Mouse (Mus musculus) gastrocnemius, postnatal 4 days (tissue): ENCODE measurements around the gene Tfap2a. TPM values are rescaled to one million over a fixed set of nuclear protein-coding genes. Genes with fewer than 3 reads are reported as not detected.

ENCODE experiments used
- DNase-seq, 2 experiments: peaks; one replicate each; pipeline ENCODE4 v3.0.0; 2021 to 2022; ENCODE audit warnings: low spot score in 2 of 2, mixed read lengths in 2 of 2
- total RNA-seq, 2 experiments: library from RNA; stranded (reverse); gene quantifications; 2 replicates each; pipeline ENCODE4 v1.2.3; 2021

Tfap2a gene
- total RNA-seq, 2 experiments from 2014 or later = 0.23 to 0.27 TPM

DNA sequence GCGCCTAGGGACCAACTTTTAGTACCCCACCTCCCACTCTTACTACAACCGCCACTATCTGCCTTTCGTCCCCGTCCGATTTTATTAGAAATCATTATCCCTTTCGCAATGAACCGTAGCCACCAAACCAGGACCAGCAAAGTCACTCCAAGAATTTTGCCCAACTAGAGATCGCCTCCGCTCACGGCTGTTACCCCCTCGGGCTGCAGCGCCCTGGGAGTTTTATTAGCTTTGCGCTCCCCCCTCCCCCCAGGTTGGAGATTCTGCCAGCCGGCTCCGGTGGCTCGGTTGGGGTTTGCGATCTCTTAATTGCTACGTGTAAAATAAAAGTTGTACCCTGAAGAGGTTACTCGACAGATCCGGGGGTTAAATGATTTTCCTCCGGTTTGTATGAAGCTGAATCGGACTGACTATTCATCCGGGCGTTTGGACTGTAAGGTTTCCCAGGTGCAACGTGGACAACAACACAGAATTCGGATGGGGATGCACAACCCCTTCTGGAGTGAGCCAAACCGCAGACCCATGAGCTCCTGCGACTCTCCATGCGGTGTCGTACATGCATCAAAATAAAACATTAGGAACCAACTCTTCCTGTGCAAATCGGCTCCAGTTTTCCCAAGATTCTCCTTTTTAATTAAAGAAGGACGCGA lies 3.7 kb downstream of the Tfap2a start:
- DNase-seq = no peak

- DNase-seq = no peak
Observed at GRCm38 (mm10) chr13:40733542-40734151, 4.5 kb downstream of the Tfap2a start.

- no peak for DNase-seq
Observed at GRCm38 (mm10) chr13:40732816-40733541, 5.2 kb downstream of the Tfap2a start.

DNA sequence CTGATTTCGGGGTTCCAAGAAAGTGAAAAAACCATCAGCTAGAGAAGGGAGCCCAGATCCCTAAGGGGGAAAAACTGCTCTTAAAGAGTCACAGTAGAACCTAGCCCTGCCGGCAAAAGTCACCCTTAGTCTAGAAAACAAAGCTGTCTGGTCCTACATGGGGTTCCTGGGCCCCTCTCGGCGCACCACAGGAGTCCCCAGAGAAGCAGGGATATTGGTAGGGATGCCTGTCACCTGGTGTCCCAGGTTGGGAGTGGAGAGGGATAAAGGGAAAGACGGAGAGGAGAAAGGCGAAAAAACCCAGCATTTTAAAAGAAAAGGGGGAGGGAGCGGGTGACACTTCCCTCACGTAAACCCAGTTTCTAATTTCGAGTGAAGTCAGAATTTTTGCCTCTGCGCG lies 6.1 kb downstream of the Tfap2a start:
- no peak for DNase-seq

GRCm38 (mm10) chr13:40731179-40731841 lies 6.9 kb downstream of the Tfap2a start:
- DNase-seq = peak in 1 of 2 experiments; percentile 55

GRCm38 (mm10) chr13:40730651-40731178 lies 7.5 kb downstream of the Tfap2a start:
- DNase-seq = peak in 1 of 2 experiments; percentile 41

- no peak for DNase-seq
Observed at GRCm38 (mm10) chr13:40729592-40730431, 8.4 kb downstream of the Tfap2a start.

DNA sequence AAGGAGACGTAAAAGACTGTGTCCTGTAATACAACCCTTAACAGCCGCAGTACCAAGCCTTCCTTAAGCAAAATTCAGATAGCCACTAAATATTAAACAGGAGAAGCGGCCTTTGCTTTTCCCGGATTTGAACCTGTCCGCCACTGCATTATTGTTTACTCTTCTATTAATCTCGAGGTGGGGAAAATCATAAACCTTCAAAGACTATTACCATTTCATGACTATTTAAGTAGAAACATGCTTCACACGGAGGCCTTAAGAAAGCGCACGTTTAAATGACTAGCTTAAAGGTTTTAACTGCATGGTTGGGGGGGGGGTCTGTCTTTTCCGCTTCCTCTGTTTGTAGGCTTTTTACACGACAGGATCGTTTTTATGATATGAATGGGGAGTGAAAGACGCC lies 9.1 kb downstream of the Tfap2a start:
- DNase-seq = no peak

DNA sequence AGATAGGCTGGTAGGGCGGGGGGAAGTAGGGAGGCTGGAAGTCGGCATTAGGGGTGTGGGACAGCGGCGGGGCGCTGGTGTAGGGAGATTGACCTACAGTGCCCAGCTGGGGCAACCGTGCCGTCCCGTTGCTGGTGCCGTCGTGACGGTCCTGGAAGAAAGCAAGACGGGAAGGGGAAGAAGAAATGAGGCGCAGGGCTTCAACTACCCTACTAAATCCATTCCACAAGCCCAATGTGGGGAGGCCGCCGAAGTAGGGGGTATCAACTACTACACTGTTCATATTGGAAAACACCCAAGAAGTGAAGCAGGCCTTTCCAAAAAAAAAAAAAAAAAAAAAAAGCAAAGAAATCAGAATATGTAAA lies 9.6 kb downstream of the Tfap2a start:
- DNase-seq = no peak

DNA sequence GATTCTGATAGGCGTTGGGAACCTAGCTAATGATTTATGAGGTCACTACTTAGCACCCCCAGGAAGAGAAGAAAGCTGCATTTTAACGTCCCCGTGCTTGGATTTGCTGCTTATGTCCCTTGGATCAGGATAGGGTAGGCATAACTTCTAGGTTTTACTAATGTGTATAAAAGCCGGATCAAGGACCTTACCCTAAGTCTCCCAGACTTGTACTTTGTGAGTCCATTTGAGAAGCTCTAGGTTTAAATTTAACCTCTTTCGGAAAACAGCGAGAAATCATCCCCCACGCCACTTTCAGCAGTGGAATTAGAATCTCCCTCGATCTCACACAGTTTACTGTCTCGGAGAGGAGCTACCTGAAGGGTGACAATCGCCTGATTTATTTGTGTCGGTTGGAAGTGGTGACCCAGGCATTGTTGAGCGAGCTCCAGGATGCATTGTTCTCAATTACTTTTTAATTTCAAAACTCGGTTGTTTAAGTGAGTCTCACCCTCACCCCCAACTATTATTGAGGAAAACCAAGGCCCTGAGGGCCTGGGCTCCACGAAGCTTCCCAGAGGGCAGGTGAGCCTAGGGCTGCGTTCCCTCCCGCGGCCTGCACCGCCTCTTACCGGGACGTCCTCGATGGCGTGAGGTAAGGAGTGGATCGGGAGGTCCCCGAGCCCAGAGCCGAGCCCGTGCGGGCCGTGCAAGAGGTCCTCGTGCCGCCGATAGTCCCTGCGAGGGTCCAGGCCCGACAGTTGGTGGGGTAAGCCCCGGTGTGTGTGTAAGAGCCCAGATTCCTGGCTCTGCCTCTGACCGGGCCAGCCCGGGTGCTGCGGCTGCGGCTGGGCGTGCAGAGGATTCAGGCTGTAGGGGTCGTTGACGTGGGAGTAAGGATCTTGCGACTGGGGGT lies 10.2 kb downstream of the Tfap2a start:
- DNase-seq = no peak

- DNase-seq = no peak
Observed at GRCm38 (mm10) chr13:40725924-40726323, 12.3 kb downstream of the Tfap2a start.

DNA sequence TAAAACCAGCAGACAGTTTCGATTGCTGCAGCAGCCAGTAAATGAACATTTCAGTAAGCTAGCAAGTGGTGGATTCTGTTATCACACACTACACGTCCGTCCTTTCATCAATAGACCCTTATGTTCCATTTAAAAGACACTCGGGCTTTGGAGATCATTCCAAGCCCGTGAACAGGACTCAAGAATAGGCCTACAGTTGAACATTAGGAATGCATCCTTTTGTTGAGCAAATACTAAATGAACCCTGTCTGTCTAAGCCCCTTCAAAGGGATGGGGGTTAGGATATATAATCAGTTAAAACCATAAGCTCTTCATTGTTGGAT lies 14.6 kb downstream of the Tfap2a start:
- DNase-seq = no peak

- peak; percentile 85 to 91 for DNase-seq
Observed at GRCm38 (mm10) chr13:40722741-40723597, 15.2 kb downstream of the Tfap2a start.

DNA sequence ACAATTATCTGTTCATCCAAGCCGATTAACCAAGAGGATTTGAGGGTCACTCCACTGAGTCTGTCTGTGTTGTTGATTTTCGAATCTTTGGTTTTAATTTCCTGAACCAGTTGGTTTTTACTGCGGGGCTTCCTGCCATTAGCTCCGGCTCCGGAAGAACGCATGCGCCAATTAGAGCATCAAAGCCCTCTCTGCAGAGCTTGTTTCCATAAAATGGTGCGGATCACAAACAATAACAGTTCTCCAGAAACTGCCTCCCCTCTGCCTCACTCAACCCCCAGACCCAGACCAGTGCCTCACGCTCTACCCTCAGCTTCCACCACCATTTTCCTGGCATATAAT lies 18.5 kb downstream of the Tfap2a start:
- no peak for DNase-seq

DNA sequence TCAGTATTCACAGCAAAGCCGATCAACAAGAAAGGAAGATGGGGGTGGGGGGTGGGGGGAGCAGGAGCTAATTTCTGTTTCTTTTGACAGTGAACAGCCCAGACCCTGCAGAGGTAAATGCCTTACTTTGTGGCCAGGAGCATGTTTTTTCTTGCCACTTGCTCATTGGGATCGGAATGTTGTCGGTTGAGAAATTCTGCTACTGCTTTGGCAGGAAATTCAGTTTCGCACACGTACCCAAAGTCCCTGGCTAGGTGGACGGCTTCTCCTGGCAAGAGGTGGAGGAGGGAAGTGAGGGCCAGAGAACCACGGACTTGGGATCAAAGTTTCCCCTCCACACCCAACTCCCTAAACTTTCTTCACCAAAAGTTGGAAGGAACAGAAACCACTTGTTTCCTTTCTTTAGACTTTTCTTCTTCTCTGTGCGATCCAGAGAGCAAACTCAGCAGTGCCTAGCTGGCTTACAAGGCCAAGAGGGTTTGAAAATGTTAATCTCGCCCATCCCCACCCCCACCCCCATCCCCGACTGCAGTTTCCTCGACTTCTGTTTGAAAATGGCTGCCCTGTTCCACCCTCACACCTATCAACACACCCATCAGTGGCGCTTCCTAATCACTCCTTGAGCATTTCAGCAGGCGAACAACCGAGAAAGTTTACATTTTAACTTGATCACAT lies 19.0 kb downstream of the Tfap2a start:
- DNase-seq = no peak

- DNase-seq = no peak
Observed at GRCm38 (mm10) chr13:40716771-40717716, 21.1 kb downstream of the Tfap2a start.

DNA sequence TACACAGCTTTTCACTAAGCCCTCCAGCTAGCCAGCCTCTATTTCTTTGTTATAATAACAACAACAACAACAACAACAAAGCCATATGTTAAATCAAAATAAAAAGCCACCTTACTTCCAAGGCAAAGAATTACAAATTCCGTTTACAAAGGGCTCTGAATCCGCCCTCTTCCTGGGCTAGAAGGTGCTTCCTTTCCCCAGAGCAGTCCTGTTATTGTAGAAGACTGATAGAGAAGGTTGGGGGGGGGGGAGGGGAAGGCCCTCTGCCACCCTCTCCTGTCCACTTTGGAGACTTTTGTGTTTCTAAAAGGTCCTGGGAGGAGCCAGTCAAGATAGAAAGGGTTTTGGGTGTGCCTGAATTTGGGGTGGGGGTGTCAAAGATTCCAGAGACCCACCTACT lies 23.6 kb downstream of the Tfap2a start:
- DNase-seq = no peak
